Mouse (Mus musculus) subcutaneous adipose tissue, adult 2 months (tissue): Measurements from ENCODE around the gene Gm8138. TPM values are rescaled to one million over a fixed set of nuclear protein-coding genes. Genes with fewer than 3 reads are reported as not detected.

Experiments
- polyA plus RNA-seq: library from polyadenylated mRNA; depleted of rRNA; stranded (reverse); fragments of >200 nt; gene quantifications from 2 replicates; pipeline ENCODE4 v1.2.3, GENCODE M21; 2012; ENCODE audit warnings: low replicate concordance; rRNA removed

Gene Gm8138
- not detected in 2 replicates for polyA plus RNA-seq

DNA sequence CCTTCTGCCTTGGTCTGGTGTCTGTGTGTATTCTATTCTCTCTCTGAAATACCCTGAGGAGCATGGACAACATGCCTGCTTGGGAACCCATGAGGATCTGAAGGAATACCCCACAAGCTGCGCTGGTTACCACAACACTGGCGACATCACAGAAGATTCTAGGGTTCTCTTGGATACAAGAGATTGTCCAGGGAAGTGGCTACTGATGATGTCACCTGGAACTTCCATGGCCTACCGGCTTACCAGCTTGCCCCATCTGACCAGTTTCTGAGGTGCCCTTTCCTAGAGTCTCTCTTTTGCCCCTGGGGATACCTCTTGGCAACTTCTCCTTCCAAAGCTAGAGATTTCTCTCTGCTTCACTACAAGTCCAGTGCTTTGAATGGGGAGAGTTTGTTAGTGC, at the start of gene Gm8138:
Gene Gm8138, minus strand, starts transcription at position 101 of the 400 bp plus-strand sequence.

Other genes starting within 250 kb of the Gm8138 start
- not detected in 2 replicates for gene Gm7233, start 236.5 kb downstream of the Gm8138 start, polyA plus RNA-seq
- not detected in 2 replicates for gene Gm8122, start 181.0 kb downstream of the Gm8138 start, polyA plus RNA-seq
- gene Gm8126, start 157.7 kb downstream of the Gm8138 start, polyA plus RNA-seq: not detected in 2 replicates
- not detected in 2 replicates for gene Gm9732, start 141.3 kb downstream of the Gm8138 start, polyA plus RNA-seq
- gene Gm8127, start 122.5 kb downstream of the Gm8138 start, polyA plus RNA-seq: not detected in 2 replicates
- not detected in 2 replicates for gene 1700001F09Rik, start 68.5 kb downstream of the Gm8138 start, polyA plus RNA-seq
- not detected in 2 replicates for gene Gm5799, start 127.2 kb upstream of the Gm8138 start, polyA plus RNA-seq
- gene Gm17654, start 162.8 kb upstream of the Gm8138 start, polyA plus RNA-seq: not detected in 2 replicates
- gene Gm10375, start 191.7 kb upstream of the Gm8138 start, polyA plus RNA-seq: not detected in 2 replicates